Mouse (Mus musculus) kidney, adult 2 months (tissue): ENCODE measurements around the gene Ppfia2. TPM values are rescaled to one million over a fixed set of nuclear protein-coding genes. Genes with fewer than 3 reads are reported as not detected.

Experiments
- DNase-seq: peaks from one replicate; pipeline ENCODE4 v3.0.0; 2021
- H3K27ac ChIP-seq: fragments of 200-500 bp; 2 replicates; pipeline ENCODE4 v1.5.1; 2012; ENCODE audit warnings: low read depth, low read length, control low read depth, inconsistent platforms; ENCODE audit not compliant: insufficient read depth
- H3K27me3 ChIP-seq: fragments of 200-500 bp; replicated peaks from 2 replicates; pipeline ENCODE4 v1.6.1; 2012; ENCODE audit warnings: mild to moderate bottlenecking, moderate library complexity, low read length, inconsistent platforms; ENCODE audit not compliant: control insufficient read depth, insufficient read depth
- H3K36me3 ChIP-seq: fragments of 200-500 bp; 2 replicates; pipeline ENCODE4 v1.6.1; 2012; ENCODE audit warnings: mild to moderate bottlenecking, moderate library complexity, low read length, inconsistent platforms; ENCODE audit not compliant: control insufficient read depth, insufficient read depth
- H3K4me1 ChIP-seq: fragments of 200-500 bp; 2 replicates; pipeline ENCODE4 v1.6.1; 2011; ENCODE audit warnings: low read length; ENCODE audit not compliant: control insufficient read depth, insufficient read depth
- H3K4me3 ChIP-seq: fragments of 200-500 bp; 2 replicates; pipeline ENCODE4 v1.5.1; 2011; ENCODE audit warnings: mild to moderate bottlenecking, low read depth, low read length, control low read depth; ENCODE audit not compliant: insufficient read depth
- CTCF ChIP-seq: fragments of 200-500 bp; conservative IDR thresholded peaks from 2 replicates; pipeline ENCODE4 v1.5.1; 2011; ENCODE audit warnings: low read depth, mild to moderate bottlenecking, control low read depth, low read length, moderate library complexity, mixed read lengths; ENCODE audit not compliant: insufficient read depth, insufficient read length
- POLR2A ChIP-seq: fragments of 200-500 bp; IDR thresholded peaks from one replicate; pipeline ENCODE4 v1.6.1; 2011; ENCODE audit warnings: low read depth, low read length, control low read depth
- WGBS: fragments of 180-500 bp; shearing (Covaris S2); methylation state at CpG from one replicate; pipeline ENCODE4 v1.1.7; 2018; 5-methylcytosine and 5-hydroxymethylcytosine counted together
- polyA plus RNA-seq: library from polyadenylated mRNA; depleted of rRNA; stranded (reverse); fragments of >200 nt; gene quantifications from 2 replicates; pipeline ENCODE4 v1.2.3, GENCODE M21; 2012

Ppfia2 gene
- polyA plus RNA-seq, 1 experiment = 0.09 TPM

DNA sequence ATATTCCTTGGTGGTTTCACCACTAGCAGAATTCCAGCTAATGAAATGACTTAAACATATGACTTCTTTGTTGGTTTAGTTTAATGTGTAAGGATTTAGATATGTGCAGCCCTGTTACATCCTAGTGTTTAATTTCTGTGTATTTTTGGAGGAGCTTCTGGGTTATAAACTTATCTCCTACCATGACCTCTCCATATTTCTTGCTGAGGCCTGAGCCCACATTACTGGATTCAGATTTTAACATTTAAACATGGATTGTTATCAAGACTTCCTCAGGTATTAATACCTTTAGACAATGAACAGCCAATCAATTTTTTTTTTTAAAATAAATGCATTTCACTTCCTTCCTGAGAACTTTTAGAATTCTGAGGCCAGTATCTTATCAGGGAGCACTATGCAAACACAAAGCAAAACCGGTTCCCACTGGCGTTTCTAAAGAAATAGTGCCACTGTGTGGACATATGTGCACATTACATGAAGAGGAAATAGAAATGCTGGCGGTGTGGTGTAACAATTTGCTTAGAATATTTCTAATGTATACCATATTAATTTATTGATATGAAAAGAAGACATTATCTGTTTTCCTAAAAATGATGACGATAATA, 115.4 kb downstream of the Ppfia2 start:
- H3K27ac ChIP-seq = no peak overlapping the region
- no peak overlapping the region for H3K4me3 ChIP-seq
- no peaks in the 10 kb centered on the region for H3K36me3 ChIP-seq
- 3% methylated on average over 4 of the region's 4 CpGs for WGBS
- no peak for TF ChIP-seq POLR2A
- TF ChIP-seq CTCF = peak; percentile 26
- H3K27me3 ChIP-seq = no peaks in the 10 kb centered on the region
- H3K4me1 ChIP-seq = no peaks in the 10 kb centered on the region
- peak; percentile 32 for DNase-seq

DNA sequence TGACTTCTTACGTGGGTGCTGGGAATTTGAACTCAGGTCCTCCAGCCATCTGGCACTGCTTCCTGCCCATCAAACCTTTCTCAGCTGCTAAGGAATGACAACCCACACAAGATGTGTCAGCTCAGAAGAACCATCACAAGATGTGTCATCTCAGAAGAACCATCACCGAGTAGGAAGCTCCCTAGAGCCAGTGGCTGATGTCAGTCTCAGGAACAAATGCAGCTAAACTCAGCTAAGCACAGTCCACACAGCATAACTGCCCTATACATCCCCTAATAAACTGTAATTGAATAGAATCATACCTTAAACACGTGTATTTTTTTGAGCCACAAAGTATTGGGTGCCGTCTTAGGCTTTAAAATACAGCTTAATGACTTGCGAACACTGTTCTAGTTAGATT, 117.7 kb downstream of the Ppfia2 start:
- TF ChIP-seq CTCF (no peak), POLR2A (no peak)
- Histone ChIP-seq H3K27ac (no peak overlapping the region), H3K4me3 (no peak overlapping the region), H3K36me3 (no peaks in the 10 kb centered on the region), H3K27me3 (no peaks in the 10 kb centered on the region), H3K4me1 (no peaks in the 10 kb centered on the region)
- WGBS = 64% methylated on average over 5 of the region's 5 CpGs
- DNase-seq = no peak

DNA sequence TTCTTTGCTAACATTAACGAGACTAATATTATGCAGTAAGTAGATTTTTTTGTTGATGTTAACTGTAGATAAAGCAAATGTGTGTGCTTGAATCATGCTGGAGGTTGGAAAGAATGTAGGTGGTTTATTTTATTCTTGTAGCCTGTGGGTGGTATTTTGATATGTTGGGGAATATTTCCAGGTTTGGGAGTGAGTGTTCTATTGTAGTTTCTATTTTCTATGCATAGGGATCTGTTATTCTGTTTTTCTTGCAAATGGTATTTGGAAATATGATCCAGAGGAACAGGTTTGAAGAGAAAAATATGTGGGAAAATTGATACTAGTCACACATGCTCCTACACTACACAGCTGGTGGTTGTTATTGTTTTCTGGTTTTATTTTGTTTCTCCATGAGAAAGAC, 120.8 kb downstream of the Ppfia2 start:
- TF ChIP-seq CTCF (no peak), POLR2A (no peak)
- Histone ChIP-seq H3K4me3 (no peak overlapping the region), H3K27ac (no peak overlapping the region), H3K27me3 (no peaks in the 10 kb centered on the region), H3K4me1 (no peaks in the 10 kb centered on the region), H3K36me3 (no peaks in the 10 kb centered on the region)
- WGBS = 65% methylated on average over 1 of the region's 1 CpGs
- DNase-seq = no peak

GRCm38 (mm10) chr10:106596976-106597375, 126.8 kb downstream of the Ppfia2 start:
- no peak for DNase-seq
- TF ChIP-seq POLR2A = no peak
- no peak for TF ChIP-seq CTCF
- 42% methylated on average over 1 of the region's 1 CpGs for WGBS
- no peak overlapping the region for H3K27ac ChIP-seq
- no peaks in the 10 kb centered on the region for H3K4me1 ChIP-seq
- H3K36me3 ChIP-seq = no peaks in the 10 kb centered on the region
- no peak overlapping the region for H3K4me3 ChIP-seq
- H3K27me3 ChIP-seq = no peaks in the 10 kb centered on the region; the same call in 1 of the 2 replicates

- Histone ChIP-seq H3K4me3 (no peak overlapping the region), H3K4me1 (no peaks in the 10 kb centered on the region), H3K27ac (no peak overlapping the region), H3K27me3 (no peaks in the 10 kb centered on the region), H3K36me3 (no peaks in the 10 kb centered on the region)
- 54% methylated on average over 5 of the region's 5 CpGs for WGBS
- peak; percentile 68 for DNase-seq
- TF ChIP-seq POLR2A = no peak
- TF ChIP-seq CTCF = no peak
Measured at GRCm38 (mm10) chr10:106603319-106603898, 133.3 kb downstream of the Ppfia2 start.

DNA sequence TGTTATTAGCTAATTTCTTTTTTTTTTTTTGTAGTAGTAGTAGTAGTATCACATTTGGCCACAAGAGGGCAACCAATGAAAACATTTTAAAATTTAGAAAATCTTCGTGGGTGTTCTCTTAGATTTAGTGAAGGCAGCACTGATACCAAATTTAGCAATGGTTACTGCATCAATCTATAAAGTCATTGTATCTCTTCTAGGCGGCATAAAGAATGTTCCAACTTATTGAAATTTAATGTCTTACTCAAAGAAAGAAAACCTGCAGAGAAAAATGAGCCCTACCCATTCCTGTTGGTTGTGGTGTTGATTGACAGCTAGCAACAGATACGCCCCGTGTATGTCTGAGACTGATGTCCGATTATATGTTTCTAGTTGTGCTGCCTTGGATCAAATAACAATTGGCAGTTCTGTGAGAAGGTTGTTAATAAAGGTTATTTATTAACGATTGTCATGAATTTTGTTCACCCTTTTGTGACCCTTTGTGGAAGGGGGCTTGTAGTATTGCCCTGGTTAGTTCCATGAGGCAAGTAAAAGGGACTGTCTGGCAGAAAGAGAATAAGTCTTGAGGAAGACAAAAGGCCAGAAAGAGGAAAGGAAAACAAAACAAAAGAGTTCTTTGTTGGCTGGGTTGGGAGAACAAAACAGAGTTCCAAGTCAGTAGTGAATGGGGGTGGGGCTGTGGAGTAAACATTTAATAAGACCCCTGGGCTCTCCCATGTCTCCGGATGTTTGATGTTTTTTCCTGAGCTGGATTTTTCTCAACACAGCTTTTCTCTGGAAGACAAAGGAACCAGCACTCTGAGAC, 139.2 kb downstream of the Ppfia2 start:
- peak; percentile 14 for DNase-seq
- no peaks in the 10 kb centered on the region for H3K36me3 ChIP-seq
- no peaks in the 10 kb centered on the region for H3K27me3 ChIP-seq
- H3K4me3 ChIP-seq = no peak overlapping the region
- H3K4me1 ChIP-seq = no peaks in the 10 kb centered on the region
- TF ChIP-seq CTCF (no peak), POLR2A (no peak)
- no peak overlapping the region for H3K27ac ChIP-seq
- 11% methylated on average over 7 of the region's 7 CpGs for WGBS

GRCm38 (mm10) chr10:106610222-106610621, 140.1 kb downstream of the Ppfia2 start:
- no peaks in the 10 kb centered on the region for H3K4me1 ChIP-seq
- TF ChIP-seq POLR2A (no peak), CTCF (no peak)
- H3K27me3 ChIP-seq = no peaks in the 10 kb centered on the region
- 73% methylated on average over 3 of the region's 3 CpGs for WGBS
- no peak overlapping the region for H3K27ac ChIP-seq
- DNase-seq = no peak
- no peak overlapping the region for H3K4me3 ChIP-seq
- H3K36me3 ChIP-seq = no peaks in the 10 kb centered on the region
